Mouse (Mus musculus) lung, postnatal 36 days (tissue): Measurements from ENCODE around the gene Atp2b2.
A peak's percentile ranks its signal among the peaks of the same experiment; 100 is the strongest.

Source experiments
- DNase-seq: peaks from one replicate; pipeline ENCODE4 v3.0.0; 2022; ENCODE audit warnings: mixed read lengths

Atp2b2 gene

DNA sequence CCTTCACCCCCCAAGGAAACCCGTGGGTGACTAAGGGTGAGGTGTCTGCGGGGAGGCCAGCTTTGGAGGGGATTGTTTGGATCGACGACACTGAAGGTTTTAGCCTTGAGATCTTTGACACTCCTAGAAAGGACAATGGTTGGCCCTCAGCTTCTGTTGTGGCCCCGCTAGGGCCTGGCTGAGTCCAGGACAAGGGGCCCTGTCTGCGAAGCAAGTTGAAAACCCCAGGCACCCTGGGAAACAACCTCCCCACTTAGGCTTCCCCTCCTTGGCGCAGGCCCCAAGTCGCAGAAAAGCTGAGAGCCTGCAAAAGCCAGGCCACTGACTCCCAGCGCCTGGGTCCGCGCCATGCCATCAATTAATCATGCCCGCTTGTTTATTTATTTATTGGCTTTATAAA lies at the start of gene Atp2b2:
TSS of gene Atp2b2 (minus strand) at position 282 of the 400 bp plus-strand sequence.
- no peak for DNase-seq

DNA sequence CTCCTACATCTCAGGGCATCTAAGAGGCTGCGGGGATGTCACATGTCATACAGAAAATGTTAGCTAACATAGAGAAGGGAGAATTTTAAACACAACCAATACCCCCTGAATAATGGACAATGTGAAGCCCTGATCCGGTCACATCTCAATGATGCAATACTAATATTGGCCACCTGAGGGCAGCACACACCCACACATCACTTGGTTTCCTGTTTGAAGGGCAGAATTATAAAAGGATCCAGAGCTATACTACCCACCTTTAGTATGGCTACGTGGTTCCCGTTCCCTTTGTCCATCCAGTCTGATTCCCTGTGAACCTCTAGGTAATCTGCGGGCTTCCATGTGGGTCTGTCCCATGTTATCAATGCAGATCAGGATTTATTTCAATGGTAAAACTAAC lies 47.2 kb upstream of the Atp2b2 start:
- DNase-seq, result peak; percentile 72

DNA sequence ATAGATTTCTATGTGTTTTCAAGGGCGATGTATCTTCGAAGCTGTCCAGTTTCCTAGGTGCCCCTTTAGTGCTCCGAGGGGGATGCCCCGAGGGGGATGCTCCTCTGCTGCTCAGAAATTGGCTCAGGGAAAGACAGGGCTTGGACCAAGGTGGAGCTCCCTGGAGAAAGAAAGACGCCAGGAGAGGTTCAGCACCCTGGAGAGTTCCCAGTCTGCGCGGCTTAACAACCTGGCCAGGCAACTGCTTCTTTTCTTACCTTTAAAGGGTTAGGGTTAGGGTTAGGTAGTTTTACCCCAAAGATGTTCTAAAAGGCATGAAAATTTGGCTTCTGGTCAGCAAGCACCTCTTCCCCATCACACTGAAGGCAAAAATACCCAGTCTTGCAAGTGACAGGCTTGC lies 44.7 kb upstream of the Atp2b2 start:
- peak; percentile 10 for DNase-seq

DNA sequence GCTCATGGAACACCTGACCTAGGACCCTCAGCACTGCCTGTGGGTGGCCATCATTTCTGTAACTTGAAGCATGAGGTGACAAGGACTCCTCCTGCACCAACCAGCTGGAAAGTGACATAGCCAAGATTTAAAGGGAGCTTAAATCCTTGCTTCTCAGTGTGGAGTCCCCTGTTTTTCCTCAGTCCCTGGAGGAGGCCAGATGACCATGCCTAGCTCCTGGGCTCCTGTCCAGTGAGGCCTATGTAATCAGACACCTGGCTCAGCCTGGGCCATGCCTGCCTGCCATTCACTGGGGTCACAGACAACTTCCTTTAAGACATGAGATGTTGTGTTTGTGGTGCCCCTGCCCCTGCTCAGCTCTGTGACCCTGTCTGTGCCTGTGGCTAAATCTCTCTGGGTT lies 36.1 kb upstream of the Atp2b2 start:
- no peak for DNase-seq

DNA sequence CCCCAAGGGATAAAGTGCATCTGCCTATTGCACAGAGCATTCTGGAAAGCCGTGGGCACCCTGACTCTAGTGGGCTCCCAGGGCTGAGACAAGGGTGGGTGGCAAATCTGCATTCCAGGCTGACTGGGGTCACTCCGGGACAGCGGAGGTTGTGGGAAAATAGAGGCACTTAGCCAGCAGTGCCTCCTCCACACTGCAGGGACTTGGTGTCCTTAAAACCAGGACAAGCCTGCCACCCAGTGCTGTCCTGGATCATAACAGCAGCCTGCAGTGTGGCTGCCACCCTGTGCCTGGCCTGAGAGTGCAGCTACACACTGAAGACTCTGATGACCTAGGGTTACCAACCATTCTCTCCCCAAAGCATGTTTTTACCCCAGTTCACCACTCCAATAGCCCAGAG lies 34.1 kb upstream of the Atp2b2 start:
- peak; percentile 3 for DNase-seq

DNA sequence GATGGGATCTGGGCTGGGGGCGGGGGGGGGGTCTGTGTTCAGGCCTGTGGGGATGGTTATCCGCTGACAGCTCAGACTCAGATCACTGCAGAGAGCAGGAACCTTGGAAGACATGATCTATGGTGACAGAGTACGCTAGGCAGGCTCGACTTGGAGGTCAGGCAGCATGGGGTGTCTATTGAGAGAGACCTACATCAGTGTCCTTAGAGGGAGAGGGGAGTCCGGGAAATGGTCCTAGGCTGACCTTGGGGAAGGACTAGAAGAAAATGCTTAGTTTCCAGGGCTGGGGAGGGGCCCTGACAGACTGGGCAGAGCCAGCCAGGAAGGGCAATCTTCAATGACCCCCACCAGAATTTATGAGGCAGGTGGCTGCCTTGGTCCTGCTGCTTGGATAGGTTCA lies 33.6 kb upstream of the Atp2b2 start:
- no peak for DNase-seq

DNA sequence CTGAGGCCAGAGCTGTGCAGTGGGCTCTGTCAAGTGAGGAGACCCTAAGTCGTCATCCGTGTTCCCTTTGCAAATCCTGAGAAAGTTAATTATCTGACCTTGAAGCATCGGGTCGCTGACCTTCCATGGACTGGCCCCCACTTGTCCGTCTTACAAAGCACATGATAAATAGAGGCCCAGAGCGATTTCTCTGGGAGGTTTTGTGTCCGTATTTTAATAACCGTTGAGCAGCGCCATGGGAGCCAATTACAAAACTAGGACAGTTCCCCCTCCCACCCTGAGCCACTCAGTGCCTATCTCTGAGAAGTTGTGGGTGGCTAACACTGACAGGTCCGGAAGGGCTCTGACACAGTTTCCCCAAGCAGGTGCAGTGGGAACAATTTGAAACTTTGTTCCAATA lies 32.5 kb upstream of the Atp2b2 start:
- no peak for DNase-seq

DNA sequence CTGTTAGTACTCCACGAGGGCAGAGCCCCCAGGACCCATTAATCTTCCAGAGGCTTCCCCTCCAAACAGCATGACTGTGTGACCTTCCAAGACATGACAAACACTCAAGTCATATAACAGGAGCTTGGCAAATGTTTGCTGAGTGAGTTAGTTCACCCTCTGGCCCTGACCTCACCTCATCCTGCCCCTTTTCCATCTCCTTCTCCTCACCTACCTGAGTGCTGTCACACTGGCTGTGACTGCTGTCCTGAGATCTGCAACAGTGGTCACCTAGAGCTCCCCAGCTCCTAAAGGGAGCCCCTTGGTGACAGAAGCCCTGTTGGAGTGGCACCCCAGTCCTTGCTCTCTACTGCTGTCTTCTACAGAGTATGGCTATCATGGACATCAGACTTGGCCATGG lies 31.8 kb upstream of the Atp2b2 start:
- DNase-seq, result no peak

DNA sequence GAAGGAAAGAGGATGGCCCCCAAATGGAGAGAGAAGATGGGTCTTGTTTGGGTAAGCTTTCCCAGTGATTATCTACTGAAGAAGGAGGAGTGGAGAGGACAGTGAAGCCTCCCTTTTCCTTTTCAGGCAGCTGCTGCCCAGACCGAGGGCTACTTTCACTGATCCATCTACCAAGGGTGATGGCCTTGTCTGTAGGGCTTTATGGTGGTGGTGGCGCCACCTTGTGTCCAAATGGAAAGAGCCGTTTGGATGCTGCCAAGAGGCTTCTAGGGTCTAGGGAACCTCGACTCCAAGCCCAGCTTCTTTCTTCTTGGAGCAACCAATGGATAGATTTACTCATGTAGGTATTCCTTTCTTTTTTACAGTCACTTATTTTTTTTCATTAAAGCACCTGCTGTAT lies 29.2 kb upstream of the Atp2b2 start:
- peak; percentile 54 for DNase-seq

DNA sequence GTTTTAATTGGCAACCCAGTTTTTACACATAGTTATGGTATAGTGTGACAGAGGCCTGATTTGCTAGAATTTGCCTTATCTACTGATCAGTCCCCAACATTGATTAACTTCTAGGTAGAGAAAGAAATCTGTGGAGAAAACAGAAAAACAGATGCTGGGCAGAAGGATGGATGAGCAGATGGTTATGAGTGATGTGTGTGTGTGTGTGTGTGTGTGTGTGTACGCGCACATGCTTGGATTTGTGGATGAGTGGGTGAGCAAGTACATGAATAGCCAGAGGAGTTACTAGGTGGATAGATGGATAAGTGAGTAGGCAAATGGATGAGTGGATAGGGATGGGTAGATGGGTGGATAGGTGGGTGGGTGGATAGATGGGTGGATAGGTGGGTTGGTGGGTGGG lies 20.7 kb upstream of the Atp2b2 start:
- no peak for DNase-seq

DNA sequence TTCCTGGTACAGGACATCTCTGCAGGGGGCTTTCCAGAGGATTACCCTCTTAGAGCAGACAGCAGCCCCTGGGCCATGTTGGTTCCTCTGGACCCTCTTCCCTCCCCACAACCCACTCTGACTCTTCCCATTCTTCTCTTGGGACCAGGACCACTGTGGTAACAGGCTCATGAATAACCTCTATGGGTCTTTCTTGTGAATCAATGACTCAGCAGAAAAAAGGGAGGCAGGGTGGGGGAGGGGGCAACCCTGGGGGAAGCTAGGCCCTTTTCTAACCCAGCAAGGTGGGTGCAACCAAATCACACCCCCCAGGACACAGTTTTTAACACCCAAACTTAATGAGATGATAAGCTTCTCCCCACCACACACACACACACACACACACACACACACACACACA lies 20.3 kb upstream of the Atp2b2 start:
- no peak for DNase-seq

DNA sequence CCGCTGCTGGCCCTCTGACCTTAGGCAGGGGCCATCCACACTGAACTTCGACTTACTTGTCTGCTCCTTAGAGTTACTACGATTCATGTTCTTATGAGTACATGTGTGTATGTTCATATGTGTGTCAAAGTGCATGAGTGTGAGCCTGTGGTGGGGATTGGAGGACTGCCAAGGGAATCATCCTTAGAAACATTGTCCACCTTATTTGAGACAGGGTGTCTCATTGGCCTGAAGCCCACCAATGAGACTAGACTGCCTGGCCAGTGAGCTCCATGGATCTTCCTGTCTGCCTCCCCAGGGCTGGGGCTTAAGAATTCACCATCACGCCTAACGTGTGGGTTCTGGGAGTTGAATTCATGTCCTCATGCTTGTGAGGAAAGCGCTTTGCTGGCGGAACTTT lies 16.8 kb upstream of the Atp2b2 start:
- no peak for DNase-seq

DNA sequence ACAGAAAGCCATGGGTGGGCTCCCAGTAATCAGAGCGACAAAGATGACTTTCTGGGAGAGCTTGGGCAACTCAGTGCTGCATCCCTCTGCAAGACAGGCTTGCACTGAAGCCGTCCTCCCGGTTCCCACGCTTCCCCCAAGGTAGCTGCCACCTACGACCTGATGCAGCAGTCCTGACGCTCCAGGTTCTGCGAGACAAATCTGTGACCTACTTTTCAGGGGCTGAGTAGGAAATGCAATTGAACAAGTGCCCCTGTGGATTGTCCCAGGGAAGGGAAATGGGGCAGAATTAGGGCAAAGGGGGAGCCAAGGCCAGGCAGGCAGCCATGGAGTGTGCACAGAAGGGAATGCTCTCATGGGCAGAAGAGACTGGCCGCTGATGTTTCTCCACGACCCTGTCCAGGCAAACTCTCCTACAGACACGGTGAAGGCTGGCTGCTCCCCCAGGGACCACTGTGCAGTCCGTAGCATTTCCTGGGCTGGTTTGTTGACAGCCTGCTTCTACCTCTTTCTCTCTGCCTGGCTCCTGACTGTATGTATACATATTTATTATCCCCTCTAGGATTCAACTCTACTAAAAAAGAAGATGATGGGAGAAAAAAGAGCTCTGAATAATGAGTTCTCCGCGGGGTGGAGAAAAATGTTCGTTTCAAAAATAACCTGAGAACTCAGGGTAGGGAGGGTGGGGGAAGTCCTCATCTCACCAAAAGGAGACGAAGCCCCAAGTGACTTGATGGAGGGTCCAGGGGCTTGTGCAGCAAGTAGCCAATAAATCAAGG lies 15.8 kb upstream of the Atp2b2 start:
- DNase-seq, result no peak

DNA sequence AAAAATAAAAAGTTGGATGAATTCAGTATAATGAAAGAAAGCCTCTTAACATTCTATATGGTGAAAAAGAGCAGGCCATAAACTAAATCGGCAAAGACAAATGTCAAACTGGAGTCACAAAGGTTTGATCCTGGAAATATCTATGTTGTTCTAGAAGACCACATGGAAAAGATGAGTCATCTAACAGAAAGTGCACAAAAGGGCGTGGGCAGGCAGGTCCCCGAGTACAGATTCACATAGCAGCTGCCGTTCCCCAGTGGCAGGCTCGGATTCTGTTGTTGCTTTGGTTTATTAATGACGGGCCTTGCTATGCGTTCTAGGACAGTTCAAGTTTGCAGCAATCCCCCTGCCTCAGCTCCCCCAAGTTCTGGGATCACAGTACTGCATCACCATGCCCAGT lies 12.9 kb upstream of the Atp2b2 start:
- DNase-seq, result no peak

DNA sequence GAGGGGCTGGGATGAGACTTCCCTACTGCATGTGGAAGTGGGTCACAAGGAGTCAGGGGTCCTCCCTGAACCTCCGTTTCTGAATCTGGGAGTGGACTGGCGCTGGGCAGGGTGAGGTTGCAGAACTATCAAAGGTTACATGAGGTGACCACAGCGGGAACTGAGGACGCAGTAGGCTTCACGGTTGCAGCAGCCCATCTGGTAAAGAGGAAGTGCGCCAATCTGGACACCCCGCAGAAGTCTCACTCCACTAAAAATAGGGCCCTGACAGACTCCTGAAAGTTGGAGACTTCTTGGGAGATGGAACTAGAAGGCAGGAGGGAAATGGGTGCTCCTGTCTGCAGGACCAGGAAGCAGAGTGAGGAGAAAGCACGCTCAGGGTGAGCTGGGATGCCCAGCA lies 2.5 kb upstream of the Atp2b2 start:
- no peak for DNase-seq

DNA sequence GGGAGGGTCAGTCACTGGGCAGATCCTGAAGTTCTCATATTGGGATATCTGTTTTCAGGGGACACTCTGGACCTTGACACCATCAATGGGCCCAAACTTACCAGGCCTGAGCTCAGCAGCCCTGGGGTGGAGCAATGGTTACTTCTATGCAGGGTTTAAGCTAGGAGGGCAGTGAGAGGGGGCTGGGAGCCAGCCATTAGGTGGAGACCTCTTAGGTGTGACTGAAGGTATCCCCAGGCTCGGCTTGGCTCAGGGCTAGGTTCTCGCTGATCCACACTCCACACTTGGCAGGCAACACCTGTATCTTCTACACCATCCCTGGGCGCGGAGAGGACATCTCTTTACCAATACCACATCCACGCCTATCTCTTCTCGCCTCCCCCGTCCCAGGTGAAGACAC lies 423 bp upstream of the Atp2b2 start:
- DNase-seq, result no peak

DNA sequence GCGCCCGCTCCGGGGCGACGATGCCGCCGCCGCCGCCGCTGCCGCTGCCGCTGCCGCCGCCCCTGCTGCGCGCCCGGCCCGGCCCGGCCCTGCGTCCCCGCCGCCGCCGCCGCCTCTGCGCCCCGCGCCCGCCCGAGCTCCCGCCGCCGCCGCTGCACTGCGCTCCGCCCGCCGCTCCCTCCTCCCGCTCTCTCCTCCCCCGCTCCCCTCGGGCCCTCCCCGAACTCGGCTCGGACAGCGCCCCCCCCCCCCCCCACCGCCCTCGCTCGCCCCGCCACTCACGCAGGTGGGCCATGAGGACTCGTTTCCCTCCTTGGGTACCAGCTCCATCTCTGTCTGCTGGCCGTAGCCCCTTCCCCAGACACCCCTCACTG lies 515 bp downstream of the Atp2b2 start:
- no peak for DNase-seq

DNA sequence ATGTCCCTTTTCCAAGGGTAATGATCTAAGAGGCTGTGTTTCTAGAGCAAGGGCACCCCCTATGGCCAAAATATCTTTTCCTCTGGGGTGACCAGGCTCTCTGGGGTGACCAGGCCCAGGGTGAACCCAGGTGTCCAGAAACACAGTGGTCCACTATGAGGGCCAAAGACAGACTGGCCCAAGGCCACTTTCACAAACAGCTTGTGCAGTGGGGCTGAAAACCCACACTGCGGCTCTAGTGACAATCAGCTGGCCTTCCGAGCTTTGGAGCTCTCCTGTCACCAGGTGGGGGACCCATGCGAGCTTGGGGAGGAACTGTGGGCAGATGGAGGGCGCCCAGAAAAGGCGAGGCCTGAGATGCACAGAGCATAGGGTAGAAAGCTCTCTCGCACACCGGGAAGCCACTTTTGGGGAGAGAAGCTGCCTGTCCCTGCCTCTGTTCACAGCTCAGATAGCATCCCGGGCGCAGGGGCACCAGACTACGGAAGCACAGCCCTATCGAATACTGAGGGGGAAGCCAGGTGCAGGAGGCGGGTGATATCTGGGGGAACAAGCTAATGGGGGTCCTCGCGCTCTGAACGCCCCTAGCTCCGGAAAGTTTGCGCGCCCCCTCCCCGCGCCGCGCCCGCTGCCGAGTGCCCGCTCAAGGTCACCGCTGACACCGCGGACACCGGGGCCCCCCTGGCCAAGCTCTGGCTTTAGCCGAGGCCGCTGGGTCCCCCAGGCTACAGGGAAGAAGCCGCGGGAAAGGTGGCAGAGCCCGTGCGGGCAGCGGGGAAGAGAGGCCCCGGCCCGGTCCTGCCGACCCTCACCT lies 1.1 kb downstream of the Atp2b2 start:
- DNase-seq, result peak; percentile 5

DNA sequence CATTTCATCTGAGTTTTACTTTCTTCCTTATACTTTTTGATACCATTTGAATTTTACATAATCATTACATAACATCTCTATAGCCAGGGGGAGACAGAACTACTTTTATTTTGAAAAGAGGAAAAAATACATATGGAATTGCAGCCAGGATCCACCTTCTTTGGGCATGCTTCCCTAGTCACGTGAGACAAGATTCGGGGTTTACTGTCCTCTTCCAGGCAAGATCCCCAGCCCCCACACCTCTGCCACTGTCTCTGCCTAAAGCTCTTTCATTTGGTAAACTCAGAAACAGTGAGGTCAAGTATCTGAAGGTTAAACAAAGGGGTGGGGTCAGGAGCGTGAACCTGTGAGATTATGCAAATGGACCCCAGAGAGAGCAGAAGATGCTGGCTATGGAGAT lies 6.7 kb downstream of the Atp2b2 start:
- no peak for DNase-seq

DNA sequence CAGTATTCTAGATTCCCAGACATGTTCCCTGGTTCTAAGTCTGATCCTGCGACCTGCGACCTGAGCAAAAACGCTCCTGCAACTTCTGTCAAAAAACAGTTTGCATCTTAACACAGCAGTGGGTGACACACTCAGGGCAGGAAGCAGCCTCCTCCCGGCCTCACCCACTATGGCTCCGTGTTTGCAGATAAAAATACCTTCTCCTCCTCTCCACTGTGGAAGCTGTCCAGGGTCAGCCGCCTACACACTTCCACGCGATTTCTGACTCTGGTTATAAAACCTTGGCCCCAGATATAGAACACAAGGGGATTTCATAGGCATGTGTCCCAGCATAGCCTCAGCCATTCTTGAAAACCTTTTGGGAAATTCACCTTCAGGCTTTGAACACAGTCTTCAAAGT lies 9.6 kb downstream of the Atp2b2 start:
- no peak for DNase-seq

DNA sequence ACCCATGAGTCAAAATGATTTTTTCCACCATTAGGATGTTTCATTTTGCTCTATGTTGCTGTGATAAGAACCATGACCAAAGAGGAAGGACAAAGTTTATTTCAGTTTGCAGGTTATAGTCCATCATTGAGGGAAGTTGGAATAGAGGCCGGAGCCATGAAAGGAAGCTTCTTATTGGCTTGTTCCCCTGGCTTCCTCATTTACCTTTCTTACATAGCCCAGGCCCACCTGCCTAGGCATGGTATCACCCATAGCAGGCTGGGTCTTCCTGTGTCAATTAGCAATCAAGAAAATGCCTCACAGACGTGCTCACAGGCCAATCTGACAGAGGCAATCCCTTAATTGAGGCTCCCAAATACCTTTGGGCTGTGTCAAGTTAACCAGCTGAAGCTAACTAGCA lies 18.6 kb downstream of the Atp2b2 start:
- no peak for DNase-seq

DNA sequence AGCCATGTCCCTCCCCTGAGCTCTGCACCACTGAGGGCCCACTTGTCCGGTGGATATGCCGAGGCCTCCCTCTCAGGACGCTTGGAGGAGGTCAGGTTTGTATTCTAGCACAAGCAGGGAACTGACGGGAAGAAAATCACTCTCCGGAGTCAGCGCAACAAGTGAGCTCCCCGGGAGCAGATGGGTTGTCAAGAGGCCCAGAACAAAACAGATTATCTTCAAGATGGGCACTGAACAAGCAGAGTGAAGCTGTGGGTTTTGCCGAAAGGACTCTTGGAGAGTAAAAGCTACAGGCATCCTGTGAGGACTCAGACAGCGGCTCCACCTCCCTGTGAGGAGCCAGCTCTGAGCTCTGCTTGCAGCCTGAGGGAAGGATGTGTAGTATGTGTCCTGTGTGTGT lies 20.3 kb downstream of the Atp2b2 start:
- no peak for DNase-seq

DNA sequence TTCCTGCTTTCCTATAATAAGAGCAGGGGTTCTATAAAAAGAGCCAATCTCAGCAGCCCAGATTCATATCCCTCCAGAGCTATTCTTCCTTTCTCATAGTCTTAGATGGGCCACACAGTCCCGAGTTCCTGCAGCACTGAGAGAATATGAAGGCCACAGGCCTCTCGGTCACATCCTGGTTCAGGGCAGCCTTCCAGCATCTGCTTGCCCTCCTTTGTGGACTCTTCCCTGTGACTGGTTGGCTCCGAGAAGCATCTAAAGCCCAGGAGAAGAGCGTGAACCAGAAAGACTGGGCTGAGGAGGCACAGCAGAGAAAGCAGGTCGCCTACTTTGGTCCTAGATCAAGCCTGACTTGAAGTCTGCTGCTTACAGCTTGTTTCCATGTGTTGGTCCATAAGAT lies 28.6 kb downstream of the Atp2b2 start:
- no peak for DNase-seq

DNA sequence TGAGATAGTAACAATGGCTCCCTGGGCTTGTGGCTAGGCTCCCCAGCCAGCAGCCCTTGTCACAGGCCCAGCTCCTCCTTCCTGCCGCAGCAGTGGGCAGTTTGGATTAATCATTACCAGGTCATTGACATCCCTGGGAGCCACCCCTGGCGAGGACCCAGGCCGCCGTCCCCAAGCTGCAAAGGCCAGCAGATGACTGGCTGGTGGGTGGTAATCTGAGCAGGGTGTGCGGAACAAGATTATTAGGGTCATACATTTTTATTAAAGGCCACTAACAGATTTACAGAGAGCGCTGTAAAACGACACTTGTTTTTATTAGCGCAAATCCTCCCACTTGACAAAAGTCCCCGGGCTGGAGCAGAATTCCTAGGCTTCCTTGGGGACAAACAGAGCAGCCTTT lies 29.6 kb downstream of the Atp2b2 start:
- DNase-seq, result peak; percentile 29

DNA sequence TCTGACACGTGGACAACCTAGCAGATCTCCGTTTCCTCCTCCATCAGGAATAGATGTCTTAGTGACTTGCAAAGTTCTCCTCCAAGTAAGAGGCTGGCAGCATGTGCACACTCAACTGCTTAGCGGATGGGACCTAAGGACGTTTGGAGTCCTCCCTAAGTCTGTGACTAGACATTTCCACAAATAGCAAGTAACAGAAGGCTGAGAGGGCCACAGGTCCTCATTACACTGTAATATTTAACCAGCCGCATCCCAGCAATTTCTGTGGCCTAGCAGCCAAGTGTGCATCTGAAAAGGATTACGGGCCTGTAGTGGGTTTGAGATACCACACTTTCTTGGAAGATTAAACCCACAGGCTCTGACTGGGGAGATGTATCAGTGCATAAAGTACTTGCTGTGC lies 30.4 kb downstream of the Atp2b2 start:
- DNase-seq, result no peak
